Mouse (Mus musculus) C2C12 (cell line): ENCODE data around the gene 1700020N01Rik. TPM values are rescaled to one million over a fixed set of nuclear protein-coding genes. Genes with fewer than 3 reads are reported as not detected.
A peak's percentile ranks its signal among the peaks of the same experiment; 100 is the strongest.

Experiments used
- H3K27me3 ChIP-seq: one replicate; pipeline ENCODE4 v1.6.1; 2011; ENCODE audit not compliant: control insufficient read depth, insufficient read depth, insufficient read length
- H3K36me3 ChIP-seq: one replicate; pipeline ENCODE4 v1.6.1; 2011; ENCODE audit not compliant: control insufficient read depth, insufficient read depth
- H3K4me3 ChIP-seq: one replicate; pipeline ENCODE4 v1.5.1; 2011; ENCODE audit warnings: mild to moderate bottlenecking, control low read depth; ENCODE audit not compliant: poor library complexity, insufficient read depth, severe bottlenecking
- H3K79me2 ChIP-seq: one replicate; pipeline ENCODE4 v1.6.1; 2011; ENCODE audit not compliant: control insufficient read depth, insufficient read depth
- H3K79me3 ChIP-seq: one replicate; pipeline ENCODE4 v1.6.1; 2011; ENCODE audit warnings: low read depth, control low read depth
- H3ac ChIP-seq: one replicate; pipeline ENCODE3; 2011; ENCODE audit warnings: low read depth; ENCODE audit not compliant: control insufficient read depth, insufficient read length
- CEBPB ChIP-seq: IDR thresholded peaks from one replicate; pipeline ENCODE4 v1.6.1; 2011; ENCODE audit warnings: low read depth, mild to moderate bottlenecking, control low read depth, moderate library complexity
- CTCF ChIP-seq: IDR thresholded peaks from one replicate; pipeline ENCODE4 v1.5.1; 2011; ENCODE audit not compliant: control insufficient read depth, insufficient read depth, insufficient read length
- FOSL1 ChIP-seq: IDR thresholded peaks from one replicate; pipeline ENCODE4 v1.8.0; 2011; ENCODE audit warnings: mild to moderate bottlenecking, low read length; ENCODE audit not compliant: poor library complexity, insufficient read depth, severe bottlenecking
- MAX ChIP-seq: IDR thresholded peaks from one replicate; pipeline ENCODE4 v1.6.1; 2011; ENCODE audit warnings: mild to moderate bottlenecking, control low read depth
- MYOD1 ChIP-seq: IDR thresholded peaks from one replicate; pipeline ENCODE4 v1.6.1; 2011; ENCODE audit warnings: low read depth; ENCODE audit not compliant: control insufficient read depth, insufficient read length
- MYOG ChIP-seq: IDR thresholded peaks from one replicate; pipeline ENCODE4 v1.6.1; 2011; ENCODE audit not compliant: control insufficient read depth, insufficient read length; ENCODE audit errors: extremely low read depth
- USF1 ChIP-seq: IDR thresholded peaks from one replicate; pipeline ENCODE4 v1.6.1; 2011; ENCODE audit warnings: low read depth, mild to moderate bottlenecking, control low read depth, moderate library complexity
- polyA plus RNA-seq: library from polyadenylated mRNA; unstranded; fragments of >200 nt; fragmentation: generic; extraction: Trizol; gene quantifications from one replicate; pipeline ENCODE4 v1.2.1, GENCODE M21; 2012; ENCODE audit warnings: missing spikeins

The 1700020N01Rik gene
- polyA plus RNA-seq, 1 experiment, result not detected

- Histone ChIP-seq H3K79me2 (no peaks in the 10 kb centered on the region), H3ac (no peak overlapping the region), H3K36me3 (no peaks in the 10 kb centered on the region), H3K79me3 (no peaks in the 10 kb centered on the region), H3K27me3 (no peaks in the 10 kb centered on the region), H3K4me3 (no peak overlapping the region)
- TF ChIP-seq MAX (no peak), CEBPB (no peak), FOSL1 (no peak), USF1 (no peak)
Measured at GRCm38 (mm10) chr10:21605601-21606000, 12.7 kb downstream of the 1700020N01Rik start.

GRCm38 (mm10) chr10:21606931-21607330, 14.0 kb downstream of the 1700020N01Rik start:
- no peak overlapping the region for H3ac ChIP-seq
- no peak overlapping the region for H3K4me3 ChIP-seq
- H3K79me2 ChIP-seq, result no peaks in the 10 kb centered on the region
- H3K36me3 ChIP-seq, result no peaks in the 10 kb centered on the region
- H3K27me3 ChIP-seq, result no peaks in the 10 kb centered on the region
- TF ChIP-seq MYOG, result no peak
- no peak for TF ChIP-seq USF1
- TF ChIP-seq CEBPB, result no peak
- TF ChIP-seq CTCF, result no peak
- no peak for TF ChIP-seq MYOD1
- no peak for TF ChIP-seq MAX
- no peak for TF ChIP-seq FOSL1
- H3K79me3 ChIP-seq, result no peaks in the 10 kb centered on the region

GRCm38 (mm10) chr10:21609583-21609982, 16.6 kb downstream of the 1700020N01Rik start:
- TF ChIP-seq USF1 (no peak), MYOD1 (no peak), CTCF (no peak)
- H3K79me2 ChIP-seq, result no peaks in the 10 kb centered on the region
- no peaks in the 10 kb centered on the region for H3K79me3 ChIP-seq
- no peak overlapping the region for H3K4me3 ChIP-seq
- no peak overlapping the region for H3ac ChIP-seq
- no peaks in the 10 kb centered on the region for H3K36me3 ChIP-seq
- no peaks in the 10 kb centered on the region for H3K27me3 ChIP-seq

- Histone ChIP-seq H3K36me3 (no peaks in the 10 kb centered on the region), H3K4me3 (no peak overlapping the region), H3ac (no peak overlapping the region), H3K79me2 (no peaks in the 10 kb centered on the region), H3K79me3 (no peaks in the 10 kb centered on the region), H3K27me3 (no peaks in the 10 kb centered on the region)
- TF ChIP-seq FOSL1 (no peak), MAX (no peak), MYOD1 (no peak), CEBPB (no peak), MYOG (no peak), CTCF (no peak), USF1 (no peak)
Measured at GRCm38 (mm10) chr10:21613021-21613860, 20.3 kb downstream of the 1700020N01Rik start.

- Histone ChIP-seq H3K36me3 (no peaks in the 10 kb centered on the region), H3K79me2 (no peaks in the 10 kb centered on the region), H3ac (no peak overlapping the region), H3K27me3 (no peaks in the 10 kb centered on the region), H3K79me3 (no peaks in the 10 kb centered on the region), H3K4me3 (no peak overlapping the region)
- TF ChIP-seq CEBPB, result no peak
- no peak for TF ChIP-seq MYOG
- no peak for TF ChIP-seq USF1
- TF ChIP-seq MAX, result no peak
- no peak for TF ChIP-seq CTCF
- no peak for TF ChIP-seq FOSL1
- no peak for TF ChIP-seq MYOD1
Measured at GRCm38 (mm10) chr10:21614520-21614919, 21.6 kb downstream of the 1700020N01Rik start.

GRCm38 (mm10) chr10:21618745-21619508, 26.0 kb downstream of the 1700020N01Rik start:
- Histone ChIP-seq H3ac (no peak overlapping the region), H3K79me2 (no peaks in the 10 kb centered on the region), H3K27me3 (no peaks in the 10 kb centered on the region), H3K79me3 (no peaks in the 10 kb centered on the region), H3K36me3 (no peaks in the 10 kb centered on the region), H3K4me3 (no peak overlapping the region)
- TF ChIP-seq CEBPB (no peak), FOSL1 (no peak), MYOD1 (peak; percentile 5), USF1 (no peak), CTCF (no peak), MAX (no peak)
